Mouse (Mus musculus) embryonic facial prominence, embryonic 15.5 days (tissue): ENCODE measurements around the gene Nop53. TPM values are rescaled to one million over a fixed set of nuclear protein-coding genes. Genes with fewer than 3 reads are reported as not detected.
"Not testable (repeated sequence)": the region's sequence is repeated elsewhere in the genome, so short reads cannot be mapped to it uniquely, and the experiment has no call there.

Experiments
- ATAC-seq: fragments of 200-750 bp; cut with Nextera tagmentation; 2 replicates; pipeline ENCODE4 v1.8.0; 2017; ENCODE audit warnings: low read depth, moderate TSS enrichment; ENCODE audit not compliant: insufficient number of reproducible peaks, low FRiP score, low TSS enrichment
- H3K27ac ChIP-seq: fragments of 300-500 bp; sonication (generic); replicated peaks from 2 replicates; pipeline ENCODE4 v1.5.1; 2015; ENCODE audit warnings: mild to moderate bottlenecking, inconsistent platforms
- H3K27me3 ChIP-seq: fragments of 300-500 bp; sonication (generic); 2 replicates; pipeline ENCODE4 v1.6.1; 2015; ENCODE audit warnings: inconsistent platforms
- H3K36me3 ChIP-seq: fragments of 300-500 bp; sonication (generic); 2 replicates; pipeline ENCODE4 v1.6.1; 2015; ENCODE audit warnings: mild to moderate bottlenecking, inconsistent platforms
- H3K4me1 ChIP-seq: fragments of 300-500 bp; sonication (generic); 2 replicates; pipeline ENCODE4 v1.6.1; 2015; ENCODE audit warnings: inconsistent platforms
- H3K4me2 ChIP-seq: fragments of 300-500 bp; sonication (generic); replicated peaks from 2 replicates; pipeline ENCODE4 v1.6.1; 2015; ENCODE audit warnings: mild to moderate bottlenecking, inconsistent platforms
- H3K4me3 ChIP-seq: fragments of 300-500 bp; sonication (generic); replicated peaks from 2 replicates; pipeline ENCODE4 v1.5.1; 2015; ENCODE audit warnings: mild to moderate bottlenecking, inconsistent platforms
- H3K9ac ChIP-seq: fragments of 300-500 bp; sonication (generic); 2 replicates; pipeline ENCODE4 v1.6.1; 2015; ENCODE audit warnings: inconsistent platforms
- H3K9me3 ChIP-seq: fragments of 300-500 bp; sonication (generic); replicated peaks from 2 replicates; pipeline ENCODE4 v1.6.1; 2016; ENCODE audit warnings: inconsistent platforms
- WGBS: fragments of 180-500 bp; shearing (Covaris S2); methylation state at CpG from one replicate; pipeline ENCODE4 v1.1.7; 2015; 5-methylcytosine and 5-hydroxymethylcytosine counted together
- polyA plus RNA-seq: library from polyadenylated mRNA; unstranded; fragments of >200 nt; fragmentation: Nextera tagmentation; extraction: Ambion mirVana; gene quantifications from 2 replicates; pipeline ENCODE4 v1.2.1, GENCODE M21; 2015

The Nop53 gene
- polyA plus RNA-seq, 1 experiment from 2014 or later: 202 TPM

- no peak overlapping the region for H3K4me3 ChIP-seq
- H3K27ac ChIP-seq: no peak overlapping the region
- no peaks in the 10 kb centered on the region for H3K9me3 ChIP-seq
- H3K36me3 ChIP-seq: peaks cover 35% of the 10 kb centered on the region
- peaks cover 20% of the 10 kb centered on the region for H3K4me1 ChIP-seq
- H3K4me2 ChIP-seq: no peak overlapping the region
- ATAC-seq: no peak
- H3K9ac ChIP-seq: no peak overlapping the region
- H3K27me3 ChIP-seq: no peaks in the 10 kb centered on the region
Observed at GRCm38 (mm10) chr7:15918371-15918770, 27.5 kb downstream of the Nop53 start.

DNA sequence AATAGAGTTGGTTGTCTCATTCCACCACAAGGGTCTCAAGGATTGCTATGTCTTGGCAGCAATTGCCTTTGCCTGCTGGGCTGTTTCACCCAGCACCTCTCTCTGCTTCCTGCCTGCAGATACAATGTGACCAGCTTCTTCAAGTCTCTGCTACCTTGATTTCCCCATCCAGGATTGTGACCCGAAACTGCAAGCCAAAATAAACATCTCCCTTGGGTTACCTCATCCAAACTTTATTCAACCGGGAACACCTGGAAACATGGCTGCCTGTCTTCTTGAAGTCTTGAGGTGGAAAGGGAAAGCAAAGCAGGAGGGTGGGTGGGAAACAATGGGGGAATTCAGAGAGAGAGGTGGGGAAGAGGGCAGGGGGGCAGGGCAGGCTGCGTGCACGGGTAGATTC is 28.9 kb downstream of the Nop53 start:
- H3K36me3 ChIP-seq: peaks cover 35% of the 10 kb centered on the region
- no peak overlapping the region for H3K4me3 ChIP-seq
- 73% methylated on average over 4 of the region's 4 CpGs for WGBS
- no peak for ATAC-seq
- no peak overlapping the region for H3K9ac ChIP-seq
- H3K4me1 ChIP-seq: peaks cover 13% of the 10 kb centered on the region
- H3K4me2 ChIP-seq: no peak overlapping the region
- H3K27me3 ChIP-seq: no peaks in the 10 kb centered on the region
- H3K9me3 ChIP-seq: no peaks in the 10 kb centered on the region
- H3K27ac ChIP-seq: no peak overlapping the region

DNA sequence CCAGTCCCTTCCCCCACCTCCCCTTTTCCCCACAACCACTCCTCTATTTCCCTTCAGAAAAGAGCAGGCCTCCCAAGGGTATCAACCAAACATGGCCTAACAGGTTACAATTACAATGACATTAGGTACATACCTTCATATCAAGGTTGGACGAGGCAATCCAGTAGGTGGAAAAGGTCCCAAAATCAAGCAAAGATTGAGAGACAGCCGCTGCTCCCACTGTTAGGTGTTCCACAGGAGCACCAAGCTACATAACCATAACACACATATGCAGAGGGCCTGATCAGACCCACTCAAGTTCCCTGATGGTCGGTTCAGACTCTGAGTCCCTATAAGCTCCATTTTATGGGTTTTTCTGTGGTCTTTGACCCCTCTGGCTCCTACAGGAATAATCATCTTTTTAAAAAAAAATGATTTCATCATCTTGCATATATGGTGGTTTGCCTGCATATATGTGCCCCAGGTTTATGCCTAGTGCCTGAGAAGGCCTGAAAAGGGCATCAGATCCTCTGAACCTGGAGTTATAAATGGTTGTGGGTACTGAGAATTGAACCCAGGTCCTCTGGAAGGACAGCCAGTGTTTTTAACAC is 29.6 kb downstream of the Nop53 start:
- no peak for ATAC-seq
- H3K4me1 ChIP-seq: peaks cover 13% of the 10 kb centered on the region

DNA sequence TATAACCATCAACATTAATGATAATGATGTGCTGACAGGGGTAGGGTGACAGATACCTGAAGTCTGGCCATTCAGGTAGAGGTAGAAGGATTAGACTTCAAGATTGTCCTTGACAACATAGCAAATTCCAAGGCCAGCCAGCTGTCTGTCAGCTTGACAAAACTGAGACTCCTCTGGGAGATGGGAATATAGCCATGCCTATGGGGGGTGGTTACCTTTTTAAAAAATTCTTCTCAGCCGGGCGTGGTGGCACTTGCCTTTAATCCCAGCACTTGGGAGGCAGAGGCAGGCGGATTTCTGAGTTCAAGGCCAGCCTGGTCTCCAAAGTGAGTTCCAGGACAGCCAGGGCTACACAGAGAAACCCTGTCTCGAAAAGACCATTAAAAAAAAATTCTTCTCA is 30.2 kb downstream of the Nop53 start:
- not testable (repeated sequence) for H3K9ac ChIP-seq, H3K27me3 ChIP-seq, H3K4me1 ChIP-seq, H3K4me2 ChIP-seq, H3K9me3 ChIP-seq, H3K4me3 ChIP-seq, ATAC-seq, H3K27ac ChIP-seq
- 81% methylated on average over 4 of the region's 4 CpGs for WGBS
- H3K36me3 ChIP-seq: peaks cover 35% of the 10 kb centered on the region

More for the DNA sequence above, 29.6 kb downstream of the Nop53 start:
- H3K9ac ChIP-seq: no peak overlapping the region
- no peak overlapping the region for H3K27ac ChIP-seq
- no peaks in the 10 kb centered on the region for H3K27me3 ChIP-seq
- no peaks in the 10 kb centered on the region for H3K9me3 ChIP-seq
- no peak overlapping the region for H3K4me3 ChIP-seq
- 83% methylated on average over 3 of the region's 3 CpGs for WGBS
- H3K4me2 ChIP-seq: no peak overlapping the region
- peaks cover 35% of the 10 kb centered on the region for H3K36me3 ChIP-seq

- Histone ChIP-seq H3K9me3 (no peaks in the 10 kb centered on the region), H3K4me1 (no peaks in the 10 kb centered on the region; the same call in 1 of the 2 replicates), H3K4me3 (no peak overlapping the region), H3K9ac (no peak overlapping the region), H3K27ac (no peak overlapping the region), H3K36me3 (peaks cover 27% of the 10 kb centered on the region), H3K4me2 (no peak overlapping the region), H3K27me3 (no peaks in the 10 kb centered on the region)
- no peak for ATAC-seq
- WGBS: 89% methylated on average over 2 of the region's 2 CpGs
Observed at GRCm38 (mm10) chr7:15914751-15915150, 31.1 kb downstream of the Nop53 start.

DNA sequence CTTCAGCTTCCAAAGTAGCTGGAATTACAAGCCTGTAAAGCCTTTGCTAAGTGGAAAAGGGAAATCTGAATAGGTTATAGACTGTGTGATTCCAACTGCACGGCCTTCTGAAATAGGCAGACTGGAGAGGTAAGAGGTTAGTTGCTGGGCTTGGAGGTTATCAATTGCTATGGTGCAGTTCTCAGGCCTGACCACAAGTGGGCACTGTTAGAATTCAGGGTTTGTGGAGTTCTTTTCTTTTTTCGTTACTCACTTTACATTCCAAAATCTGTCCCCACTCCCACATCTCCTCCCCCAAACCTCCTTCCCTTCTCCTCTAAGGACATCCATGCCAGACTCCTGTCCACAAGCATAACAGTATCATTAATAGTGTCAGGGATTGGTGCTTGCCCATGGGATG is 31.6 kb downstream of the Nop53 start:
- Histone ChIP-seq H3K27ac (no peak overlapping the region), H3K27me3 (no peaks in the 10 kb centered on the region), H3K9me3 (no peaks in the 10 kb centered on the region), H3K9ac (no peak overlapping the region), H3K4me2 (no peak overlapping the region), H3K4me1 (no peaks in the 10 kb centered on the region), H3K4me3 (no peak overlapping the region), H3K36me3 (peaks cover 22% of the 10 kb centered on the region)
- WGBS: 30% methylated on average over 2 of the region's 2 CpGs
- ATAC-seq: no peak

- H3K4me2 ChIP-seq: no peak overlapping the region
- H3K9ac ChIP-seq: no peak overlapping the region
- no peak overlapping the region for H3K4me3 ChIP-seq
- WGBS: 0% methylated on average over 4 of the region's 4 CpGs
- ATAC-seq: no peak
- no peaks in the 10 kb centered on the region for H3K27me3 ChIP-seq
- H3K36me3 ChIP-seq: peaks cover 8% of the 10 kb centered on the region; the same call in 1 of the 2 replicates
- no peaks in the 10 kb centered on the region for H3K9me3 ChIP-seq
- H3K27ac ChIP-seq: no peak overlapping the region
- no peaks in the 10 kb centered on the region for H3K4me1 ChIP-seq
Observed at GRCm38 (mm10) chr7:15912183-15912582, 33.7 kb downstream of the Nop53 start.

- Histone ChIP-seq H3K4me2 (no peak overlapping the region), H3K27me3 (no peaks in the 10 kb centered on the region), H3K4me1 (no peaks in the 10 kb centered on the region), H3K9me3 (no peaks in the 10 kb centered on the region), H3K27ac (no peak overlapping the region), H3K9ac (no peak overlapping the region), H3K36me3 (no peaks in the 10 kb centered on the region), H3K4me3 (no peak overlapping the region)
- ATAC-seq: no peak
- WGBS: 83% methylated on average over 5 of the region's 5 CpGs
Observed at GRCm38 (mm10) chr7:15910521-15910920, 35.4 kb downstream of the Nop53 start.

GRCm38 (mm10) chr7:15907971-15908590 is 37.8 kb downstream of the Nop53 start:
- Histone ChIP-seq H3K4me2 (no peak overlapping the region), H3K27ac (no peak overlapping the region), H3K9ac (no peak overlapping the region), H3K4me1 (no peaks in the 10 kb centered on the region), H3K36me3 (no peaks in the 10 kb centered on the region), H3K4me3 (no peak overlapping the region), H3K27me3 (no peaks in the 10 kb centered on the region), H3K9me3 (no peaks in the 10 kb centered on the region)
- no peak for ATAC-seq
- WGBS: 74% methylated on average over 8 of the region's 8 CpGs

DNA sequence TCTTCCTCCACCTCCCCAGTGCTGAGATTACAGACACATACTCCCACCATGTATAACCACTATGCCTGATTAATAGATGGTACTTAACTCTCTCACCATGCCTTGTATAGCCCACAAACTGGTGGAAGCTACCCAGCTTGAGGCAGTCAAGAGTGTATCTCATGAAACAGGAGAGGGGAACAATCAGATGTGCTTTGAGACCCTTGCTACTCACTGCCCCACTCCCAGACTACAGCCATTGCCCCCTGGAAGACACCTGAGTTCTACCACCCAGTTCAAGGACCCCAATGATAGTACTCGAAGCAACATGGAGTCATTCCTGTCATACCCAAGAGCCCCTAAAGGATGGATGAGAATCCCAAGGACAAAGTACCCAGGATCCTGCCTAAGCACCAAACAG is 39.3 kb downstream of the Nop53 start:
- Histone ChIP-seq H3K9ac (no peak overlapping the region), H3K4me1 (no peaks in the 10 kb centered on the region), H3K27me3 (no peaks in the 10 kb centered on the region), H3K27ac (no peak overlapping the region), H3K4me2 (no peak overlapping the region), H3K36me3 (no peaks in the 10 kb centered on the region), H3K4me3 (no peak overlapping the region), H3K9me3 (no peaks in the 10 kb centered on the region)
- WGBS: 82% methylated on average over 1 of the region's 1 CpGs
- no peak for ATAC-seq

DNA sequence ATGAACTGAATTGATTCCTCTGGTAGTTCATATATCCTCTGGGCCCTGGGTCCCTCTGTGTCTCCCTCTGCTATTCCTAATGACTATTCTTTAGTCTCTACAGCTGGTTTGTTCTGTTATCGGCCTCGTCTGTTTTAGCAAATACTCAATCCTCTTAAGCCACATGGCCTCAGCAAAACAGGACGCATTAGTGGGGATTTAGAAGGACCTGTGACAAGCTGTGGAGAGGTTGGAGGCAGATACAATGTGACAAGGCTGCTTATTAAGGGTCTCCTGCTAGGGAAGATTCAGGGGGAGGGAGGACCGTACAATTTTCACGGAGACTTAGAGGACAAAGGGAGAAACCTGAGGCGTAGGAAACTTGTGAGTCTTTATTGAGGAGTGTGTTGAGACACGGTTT is 40.0 kb downstream of the Nop53 start:
- 63% methylated on average over 7 of the region's 7 CpGs for WGBS
- no peak for ATAC-seq
- Histone ChIP-seq H3K4me2 (no peak overlapping the region), H3K36me3 (no peaks in the 10 kb centered on the region), H3K27me3 (no peaks in the 10 kb centered on the region), H3K4me3 (no peak overlapping the region), H3K9ac (no peak overlapping the region), H3K4me1 (no peaks in the 10 kb centered on the region), H3K27ac (no peak overlapping the region), H3K9me3 (no peaks in the 10 kb centered on the region)
